Mouse (Mus musculus): ENCODE data around the gene Nkx1-2. TPM values are rescaled to one million over a fixed set of nuclear protein-coding genes. Genes with fewer than 3 reads are reported as not detected.

Nkx1-2 gene
- polyA plus RNA-seq, 1 experiment from 2014 or later = 0.07 TPM

- TF ChIP-seq CTCF (IDR thresholded peaks at IDR 0.05; ENCODE audit: low read depth) = no peak
- Histone ChIP-seq H3K4me2 (ENCODE audit: low read length) (no peak overlapping the region), H3K9me3 (replicated peaks; ENCODE audit: low read length) (no peaks in the 10 kb centered on the region), H3K27me3 (ENCODE audit: insufficient read depth, low read length) (no peaks in the 10 kb centered on the region), H3K36me3 (ENCODE audit: insufficient read depth, low read length) (no peaks in the 10 kb centered on the region), H3K27ac (no peak overlapping the region), H3K4me1 (replicated peaks; ENCODE audit: insufficient read depth, low read length) (0 out of 2 replicates have a peak, but pooled peaks cover 3% of the 10 kb centered on the region), H3K4me3 (replicated peaks; ENCODE audit: low read depth, low read length) (no peak overlapping the region), H3K9ac (ENCODE audit: low read depth, low read length) (no peak overlapping the region)
- no peak for ATAC-seq (replicated peaks; ENCODE audit: low FRiP score, low read depth)
- 10% methylated on average over 12 of the region's 12 CpGs for WGBS
- DNase-seq (ENCODE audit: low spot score) = peak; percentile 47
These were observed 37.9 kb upstream of the Nkx1-2 start for GRCm38 (mm10) chr7:132637292-132637691.

- DNase-seq (ENCODE audit: low spot score) (no peak), ATAC-seq (replicated peaks; ENCODE audit: low FRiP score, low read depth) (no peak)
- Histone ChIP-seq H3K9ac (ENCODE audit: low read depth, low read length) (no peak overlapping the region), H3K27ac (no peak overlapping the region), H3K9me3 (replicated peaks; ENCODE audit: low read length) (no peaks in the 10 kb centered on the region), H3K36me3 (ENCODE audit: insufficient read depth, low read length) (no peaks in the 10 kb centered on the region), H3K4me1 (replicated peaks; ENCODE audit: insufficient read depth, low read length) (no peaks in the 10 kb centered on the region), H3K4me2 (ENCODE audit: low read length) (no peak overlapping the region), H3K4me3 (replicated peaks; ENCODE audit: low read depth, low read length) (no peak overlapping the region), H3K27me3 (ENCODE audit: insufficient read depth, low read length) (no peaks in the 10 kb centered on the region)
- 83% methylated on average over 11 of the region's 11 CpGs for WGBS
- no peak for TF ChIP-seq CTCF (IDR thresholded peaks at IDR 0.05; ENCODE audit: low read depth)
These were observed 31.9 kb upstream of the Nkx1-2 start for GRCm38 (mm10) chr7:132631313-132631712.

GRCm38 (mm10) chr7:132627448-132627847 lies 28.0 kb upstream of the Nkx1-2 start:
- Histone ChIP-seq H3K9ac (ENCODE audit: low read depth, low read length) (no peak overlapping the region), H3K36me3 (ENCODE audit: insufficient read depth, low read length) (no peaks in the 10 kb centered on the region), H3K4me3 (replicated peaks; ENCODE audit: low read depth, low read length) (no peak overlapping the region), H3K4me2 (ENCODE audit: low read length) (no peak overlapping the region), H3K4me1 (replicated peaks; ENCODE audit: insufficient read depth, low read length) (no peaks in the 10 kb centered on the region), H3K9me3 (replicated peaks; ENCODE audit: low read length) (no peaks in the 10 kb centered on the region), H3K27me3 (ENCODE audit: insufficient read depth, low read length) (no peaks in the 10 kb centered on the region), H3K27ac (no peak overlapping the region)
- no peak for ATAC-seq (replicated peaks; ENCODE audit: low FRiP score, low read depth)
- WGBS = 68% methylated on average over 3 of the region's 3 CpGs
- no peak for TF ChIP-seq CTCF (IDR thresholded peaks at IDR 0.05; ENCODE audit: low read depth)
- DNase-seq (ENCODE audit: low spot score) = no peak

GRCm38 (mm10) chr7:132626174-132626573 lies 26.7 kb upstream of the Nkx1-2 start:
- TF ChIP-seq CTCF (IDR thresholded peaks at IDR 0.05; ENCODE audit: low read depth) = no peak

GRCm38 (mm10) chr7:132624161-132624560 lies 24.7 kb upstream of the Nkx1-2 start:
- WGBS = 33% methylated on average over 10 of the region's 10 CpGs
- no peaks in the 10 kb centered on the region for H3K4me1 ChIP-seq (replicated peaks; ENCODE audit: insufficient read depth, low read length)

More at GRCm38 (mm10) chr7:132626174-132626573, 26.7 kb upstream of the Nkx1-2 start:
- no peak overlapping the region for H3K9ac ChIP-seq (ENCODE audit: low read depth, low read length)
- 44% methylated on average over 4 of the region's 4 CpGs for WGBS
- no peak overlapping the region for H3K27ac ChIP-seq
- H3K4me3 ChIP-seq (replicated peaks; ENCODE audit: low read depth, low read length) = no peak overlapping the region
- no peaks in the 10 kb centered on the region for H3K4me1 ChIP-seq (replicated peaks; ENCODE audit: insufficient read depth, low read length)
- ATAC-seq (replicated peaks; ENCODE audit: low FRiP score, low read depth) (no peak), DNase-seq (ENCODE audit: low spot score) (no peak)
- no peak overlapping the region for H3K4me2 ChIP-seq (ENCODE audit: low read length)
- no peaks in the 10 kb centered on the region for H3K36me3 ChIP-seq (ENCODE audit: insufficient read depth, low read length)
- no peaks in the 10 kb centered on the region for H3K9me3 ChIP-seq (replicated peaks; ENCODE audit: low read length)
- no peaks in the 10 kb centered on the region for H3K27me3 ChIP-seq (ENCODE audit: insufficient read depth, low read length)

GRCm38 (mm10) chr7:132619975-132620918 lies 20.8 kb upstream of the Nkx1-2 start:
- no peaks in the 10 kb centered on the region for H3K36me3 ChIP-seq (ENCODE audit: insufficient read depth, low read length)
- H3K9ac ChIP-seq (ENCODE audit: low read depth, low read length) = no peak overlapping the region
- no peaks in the 10 kb centered on the region for H3K4me1 ChIP-seq (replicated peaks; ENCODE audit: insufficient read depth, low read length)
- ATAC-seq (replicated peaks; ENCODE audit: low FRiP score, low read depth) (no peak; the same call in 1 of the 2 replicates), DNase-seq (ENCODE audit: low spot score) (no peak)
- no peaks in the 10 kb centered on the region for H3K27me3 ChIP-seq (ENCODE audit: insufficient read depth, low read length)
- no peak overlapping the region for H3K4me3 ChIP-seq (replicated peaks; ENCODE audit: low read depth, low read length)
- H3K27ac ChIP-seq = no peak overlapping the region
- WGBS = 89% methylated on average over 15 of the region's 15 CpGs
- no peak overlapping the region for H3K4me2 ChIP-seq (ENCODE audit: low read length)
- no peak for TF ChIP-seq CTCF (IDR thresholded peaks at IDR 0.05; ENCODE audit: low read depth)
- H3K9me3 ChIP-seq (replicated peaks; ENCODE audit: low read length) = no peaks in the 10 kb centered on the region

More at GRCm38 (mm10) chr7:132624161-132624560, 24.7 kb upstream of the Nkx1-2 start:
- H3K4me2 ChIP-seq (ENCODE audit: low read length) = no peak overlapping the region
- no peaks in the 10 kb centered on the region for H3K9me3 ChIP-seq (replicated peaks; ENCODE audit: low read length)
- H3K4me3 ChIP-seq (replicated peaks; ENCODE audit: low read depth, low read length) = no peak overlapping the region
- no peaks in the 10 kb centered on the region for H3K27me3 ChIP-seq (ENCODE audit: insufficient read depth, low read length)
- H3K9ac ChIP-seq (ENCODE audit: low read depth, low read length) = no peak overlapping the region
- ATAC-seq (replicated peaks; ENCODE audit: low FRiP score, low read depth) (no peak), DNase-seq (ENCODE audit: low spot score) (no peak)
- no peak for TF ChIP-seq CTCF (IDR thresholded peaks at IDR 0.05; ENCODE audit: low read depth)
- no peaks in the 10 kb centered on the region for H3K36me3 ChIP-seq (ENCODE audit: insufficient read depth, low read length)
- H3K27ac ChIP-seq = no peak overlapping the region

All from kidney, postnatal 0 days (tissue).